Comparison of ENCODE assay signal across 8 mouse cellular contexts in the genomic region with DNA sequence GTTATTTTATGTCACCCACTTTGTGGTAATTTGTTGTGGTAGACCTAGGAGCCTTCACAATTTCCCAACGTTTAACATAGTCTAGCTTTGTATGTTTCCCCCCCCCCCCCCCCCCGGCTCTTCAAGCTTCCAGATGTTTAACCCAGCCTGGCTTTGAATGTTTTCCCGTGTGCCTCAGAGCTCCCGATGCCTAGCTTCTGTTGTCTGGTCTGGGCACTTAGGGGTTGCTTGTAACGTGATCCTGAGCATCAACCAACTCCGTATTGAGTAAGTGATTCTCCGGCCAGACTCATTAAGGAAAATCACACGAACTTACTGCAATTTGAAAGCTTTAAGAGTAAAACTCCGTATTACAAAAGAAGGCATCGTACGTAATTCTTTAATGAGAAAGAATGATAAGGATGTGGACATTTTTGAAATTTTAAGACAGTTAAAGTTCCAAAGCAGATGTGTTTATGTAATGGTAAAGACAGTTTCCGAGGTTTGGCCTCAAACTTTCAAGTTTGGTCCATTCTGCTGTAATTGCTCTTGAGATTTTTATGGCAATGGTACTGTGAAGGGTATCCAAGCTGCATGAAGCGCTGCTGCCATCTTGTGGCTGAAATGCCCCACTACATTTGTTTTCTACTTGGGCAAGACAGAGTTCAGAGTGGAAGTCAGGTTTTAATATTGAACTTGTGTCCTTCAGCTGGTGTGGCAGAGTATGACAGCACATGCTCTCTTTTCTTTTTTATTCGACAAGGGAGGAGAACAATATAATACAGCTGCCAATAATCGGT.
A peak's percentile ranks its signal among the peaks of the same experiment; 100 is the strongest.
DNase-seq lines count a peak whose midpoint lies in the region; ATAC-seq and TF ChIP-seq lines count a peak whose summit lies in the region.

No protein-coding gene starts in this region.

- H3K4me3 ChIP-seq in MEL (ENCODE audit: control insufficient read depth in 1 of 2, insufficient read depth in 1 of 2, low read depth in 2 of 2, low read length in 2 of 2), result no peak overlapping the region
- H3K4me3 ChIP-seq in forebrain, postnatal 0 days (ENCODE audit: low read depth, low read length), result no peak overlapping the region
- H3K4me3 ChIP-seq in hindbrain, embryonic 10.5 days, result no peak overlapping the region

- TF ChIP-seq EP300 in MEL (IDR thresholded peaks at IDR 0.05; ENCODE audit: low read depth in 1 of 2, low read length in 2 of 2), result no peak

- no peak for TF ChIP-seq POLR2A in MEL (IDR thresholded peaks at IDR 0.05; ENCODE audit: control insufficient read depth in 1 of 2, insufficient read depth in 1 of 2, low read depth in 1 of 2, low read length in 2 of 2, poor library complexity in 1 of 2)

- peak; percentile 66 for DNase-seq in MEL (ENCODE audit: low read depth, low spot score)
- DNase-seq in cerebellum, adult 11-12 months, result peak; percentile 51
- peak; percentile 91 for DNase-seq in forebrain, postnatal 0 days
- peak; percentile 77 for DNase-seq in hindbrain, embryonic 10.5 days (ENCODE audit: low spot score)
- DNase-seq in layer of hippocampus, adult 8-10 months (ENCODE audit: low spot score in 2 of 2), result peak; percentile 76 to 90
- DNase-seq in lung, postnatal 10 days, result peak; percentile 83
- DNase-seq in right cerebral cortex, adult 18-20 months, result peak; percentile 82
- DNase-seq in urinary bladder, postnatal 10 days (ENCODE audit: low spot score), result peak; percentile 33

- no peaks in the 10 kb centered on the region for H3K9me3 ChIP-seq in MEL (replicated peaks; ENCODE audit: insufficient read depth, low read length)
- H3K9me3 ChIP-seq in forebrain, postnatal 0 days (ENCODE audit: low read length), result no peaks in the 10 kb centered on the region
- no peaks in the 10 kb centered on the region for H3K9me3 ChIP-seq in hindbrain, embryonic 10.5 days

- H3K9ac ChIP-seq in MEL (ENCODE audit: control insufficient read depth, low read depth, low read length, poor library complexity, severe bottlenecking), result no peak overlapping the region
- no peak overlapping the region for H3K9ac ChIP-seq in forebrain, postnatal 0 days

- H3K27me3 ChIP-seq in MEL (ENCODE audit: control insufficient read depth in 1 of 2, insufficient read depth in 2 of 2, low read length in 2 of 2), result no peaks in the 10 kb centered on the region
- H3K27me3 ChIP-seq in forebrain, postnatal 0 days (ENCODE audit: insufficient read depth, low read length), result no peaks in the 10 kb centered on the region
- H3K27me3 ChIP-seq in hindbrain, embryonic 10.5 days (ENCODE audit: insufficient read depth, poor library complexity, severe bottlenecking), result no peaks in the 10 kb centered on the region

- peak; percentile 85 to 92 (median 90) for TF ChIP-seq CTCF in MEL (IDR thresholded peaks at IDR 0.05 in 2 of 3, conservative IDR thresholded peaks at IDR 0.05 in 1 of 3; ENCODE audit: control insufficient read depth in 1 of 3, insufficient read depth in 1 of 3, low read depth in 2 of 3, low read length in 3 of 3, poor library complexity in 1 of 3, severe bottlenecking in 1 of 3)
- peak; percentile 99 for TF ChIP-seq CTCF in forebrain, postnatal 0 days (IDR thresholded peaks at IDR 0.05; ENCODE audit: low read depth)

- H3K79me2 ChIP-seq in MEL (ENCODE audit: control insufficient read depth, insufficient read depth, low read length, poor library complexity), result no peaks in the 10 kb centered on the region

- no peak overlapping the region for H3K27ac ChIP-seq in MEL (ENCODE audit: control insufficient read depth, low read depth, low read length)
- H3K27ac ChIP-seq in forebrain, postnatal 0 days (ENCODE audit: low read depth, low read length), result no peak overlapping the region
- no peak overlapping the region for H3K27ac ChIP-seq in hindbrain, embryonic 10.5 days

- no peak overlapping the region for H3K4me2 ChIP-seq in forebrain, postnatal 0 days (ENCODE audit: low read depth)

- H3K36me3 ChIP-seq in MEL (ENCODE audit: control insufficient read depth in 1 of 2, insufficient read depth in 2 of 2, low read length in 2 of 2), result no peaks in the 10 kb centered on the region
- no peaks in the 10 kb centered on the region for H3K36me3 ChIP-seq in forebrain, postnatal 0 days (ENCODE audit: insufficient read depth)
- H3K36me3 ChIP-seq in hindbrain, embryonic 10.5 days, result no peaks in the 10 kb centered on the region

- no peaks in the 10 kb centered on the region for H3K4me1 ChIP-seq in MEL (ENCODE audit: control insufficient read depth in 1 of 2, insufficient read depth in 2 of 2, low read length in 2 of 2)
- H3K4me1 ChIP-seq in forebrain, postnatal 0 days (ENCODE audit: insufficient read depth), result no peaks in the 10 kb centered on the region
- peaks cover 10% of the 10 kb centered on the region for H3K4me1 ChIP-seq in hindbrain, embryonic 10.5 days (replicated peaks)

- WGBS in forebrain, postnatal 0 days, result 25% methylated on average over 15 of the region's 15 CpGs
- 36% methylated on average over 15 of the region's 15 CpGs for WGBS in hindbrain, embryonic 10.5 days

- TF ChIP-seq RAD21 in MEL (IDR thresholded peaks at IDR 0.05; ENCODE audit: low read depth, low read length), result peak; percentile 94

- ATAC-seq in forebrain, postnatal 0 days, result peak; percentile 82

TF ChIP-seq in MEL, 35 proteins besides CTCF, POLR2A, EP300 and RAD21:
- TF ChIP-seq CHD1 (IDR thresholded peaks at IDR 0.05; ENCODE audit: low read depth, low read length), result no peak
- TF ChIP-seq ZNF384 (IDR thresholded peaks at IDR 0.05; ENCODE audit: low read depth, low read length), result no peak
- no peak for TF ChIP-seq MAZ (IDR thresholded peaks at IDR 0.05; ENCODE audit: low read depth, low read length)
- no peak for TF ChIP-seq MXI1 (IDR thresholded peaks at IDR 0.05; ENCODE audit: low read depth, low read length)
- no peak for TF ChIP-seq MYB (IDR thresholded peaks at IDR 0.05; ENCODE audit: low read depth, low read length)
- no peak for TF ChIP-seq E2F4 (IDR thresholded peaks at IDR 0.05; ENCODE audit: borderline replicate concordance, low read depth, low read length)
- TF ChIP-seq POLR2AphosphoS2 (IDR thresholded peaks at IDR 0.05; ENCODE audit: low read length), result no peak
- TF ChIP-seq TAL1 (IDR thresholded peaks at IDR 0.05; ENCODE audit: low read length), result no peak
- 0 out of 2 replicates have a peak, but pooled peaks have one; percentile 27 for TF ChIP-seq BHLHE40 (IDR thresholded peaks at IDR 0.05; ENCODE audit: borderline replicate concordance, low read depth, low read length)
- TF ChIP-seq ZC3H11A (IDR thresholded peaks at IDR 0.05; ENCODE audit: low read depth, low read length), result peak; percentile 77
- no peak for TF ChIP-seq TCF12 (IDR thresholded peaks at IDR 0.05; ENCODE audit: low read depth, low read length)
- peak; percentile 89 for TF ChIP-seq SMC3 (IDR thresholded peaks at IDR 0.05; ENCODE audit: low read depth, low read length)

Comparison
In these comparisons a context has a peak if more than half of its experiments do, and no peak if none do; other contexts are left out.
1. DNase-seq: peak in every context shown above with its lines; median percentile 91 in forebrain, postnatal 0 days; 83 in layer of hippocampus, adult 8-10 months; 83 in lung, postnatal 10 days; 82 in right cerebral cortex, adult 18-20 months; 77 in hindbrain, embryonic 10.5 days; 66 in MEL; 51 in cerebellum, adult 11-12 months; 33 in urinary bladder, postnatal 10 days.